Mouse (Mus musculus): ENCODE data around the gene Xrcc3.

DNA sequence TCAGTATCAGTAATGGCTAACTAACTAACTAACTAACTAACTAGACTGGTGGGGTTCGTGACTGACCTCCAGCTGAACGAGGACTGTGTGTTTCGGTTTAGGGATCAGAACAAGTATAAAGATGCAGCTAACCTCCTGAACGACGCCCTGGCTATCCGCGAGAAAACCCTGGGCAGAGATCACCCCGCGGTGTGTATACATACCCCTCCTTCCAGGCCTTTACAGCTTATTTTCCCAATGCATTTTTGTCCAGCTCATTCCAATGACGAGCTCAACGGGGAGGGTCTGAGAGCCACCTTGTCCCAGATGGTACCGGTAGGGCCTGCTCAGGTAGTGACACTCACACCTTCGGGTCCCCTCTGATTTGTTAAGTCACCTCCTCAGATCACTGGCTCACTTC lies 35.8 kb downstream of the Xrcc3 start:
- TF ChIP-seq CTCF (IDR thresholded peaks at IDR 0.05; ENCODE audit: low read depth, low read length) (no peak), POLR2A (IDR thresholded peaks at IDR 0.05; ENCODE audit: borderline replicate concordance, low read depth, low read length) (no peak)
